Mouse (Mus musculus) kidney, embryonic 14.5 days (tissue): Measurements from ENCODE around the gene Aldh8a1. TPM values are rescaled to one million over a fixed set of nuclear protein-coding genes. Genes with fewer than 3 reads are reported as not detected.

Source experiments
- polyA plus RNA-seq: library from polyadenylated mRNA; unstranded; fragments of >200 nt; fragmentation: Nextera tagmentation; extraction: Ambion mirVana; gene quantifications from 2 replicates; pipeline ENCODE4 v1.2.1, GENCODE M21; 2014

Aldh8a1 gene
- polyA plus RNA-seq, 1 experiment from 2014 or later = 0.72 TPM

Other genes with a start within 250 kb of the Aldh8a1 start
- gene Myb, start 216.3 kb upstream of the Aldh8a1 start, polyA plus RNA-seq = 7.3 and 7.7 TPM in 2 replicates
- gene Hbs1l, start 81.3 kb upstream of the Aldh8a1 start, polyA plus RNA-seq = 66.8 and 109 TPM in 2 replicates
- not detected in 2 replicates for gene 1700020N01Rik, start 215.9 kb downstream of the Aldh8a1 start, polyA plus RNA-seq